Mouse (Mus musculus) heart, postnatal 0 days (tissue): ENCODE data around the gene Sept9.

ENCODE experiments used
- CTCF ChIP-seq: IDR thresholded peaks from 2 replicates; pipeline ENCODE4 v1.5.1; 2016; ENCODE audit warnings: antibody characterized with exemption, control low read depth, low read depth
- EP300 ChIP-seq: IDR thresholded peaks from 2 replicates; pipeline ENCODE4 v1.6.1; 2016; ENCODE audit warnings: antibody characterized with exemption, low read depth

DNA sequence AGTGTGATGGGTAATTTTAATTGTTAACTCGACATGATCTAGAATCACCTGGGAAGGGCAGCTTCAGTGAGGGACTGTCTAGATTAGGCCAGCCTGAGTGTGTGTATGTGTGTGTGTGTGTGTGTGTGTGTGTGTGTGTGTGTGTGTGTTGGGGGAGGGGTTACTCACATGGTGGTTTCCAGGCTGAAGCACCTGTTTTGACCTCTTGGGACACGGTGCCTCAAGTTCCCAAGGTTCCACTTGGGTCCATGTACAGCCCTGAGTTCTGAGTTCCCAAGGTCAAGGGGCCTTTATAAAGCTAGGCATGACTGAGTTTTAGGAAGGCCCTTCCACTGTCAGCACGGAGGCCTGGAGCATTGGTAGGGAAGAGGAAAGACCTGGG lies 55.6 kb downstream of the Sept9 start:
- no peak for TF ChIP-seq CTCF
- no peak for TF ChIP-seq EP300
